Mouse (Mus musculus): ENCODE results near the gene Ctnnd2. TPM values are rescaled to one million over a fixed set of nuclear protein-coding genes. Genes with fewer than 3 reads are reported as not detected.

Ctnnd2 gene
- polyA plus RNA-seq, 1 experiment = 0.81 TPM

- no peak for DNase-seq (ENCODE audit: low read depth)
Measured at GRCm38 (mm10) chr15:30990421-30991252, 818.2 kb downstream of the Ctnnd2 start.

GRCm38 (mm10) chr15:30992357-30992756 lies 820.0 kb downstream of the Ctnnd2 start:
- no peak for DNase-seq (ENCODE audit: low read depth)

- no peak for DNase-seq (ENCODE audit: low read depth)
Measured at GRCm38 (mm10) chr15:30992901-30993300, 820.5 kb downstream of the Ctnnd2 start.

GRCm38 (mm10) chr15:30995346-30995745 lies 823.0 kb downstream of the Ctnnd2 start:
- DNase-seq (ENCODE audit: low read depth) = no peak

- DNase-seq (ENCODE audit: low read depth) = no peak
Measured at GRCm38 (mm10) chr15:31004468-31004867, 832.1 kb downstream of the Ctnnd2 start.

- no peak for DNase-seq (ENCODE audit: low read depth)
Measured at GRCm38 (mm10) chr15:31004976-31005375, 832.6 kb downstream of the Ctnnd2 start.

- no peak for DNase-seq (ENCODE audit: low read depth)
Measured at GRCm38 (mm10) chr15:31006050-31006824, 833.8 kb downstream of the Ctnnd2 start.

- no peak for DNase-seq (ENCODE audit: low read depth)
Measured at GRCm38 (mm10) chr15:31006825-31007157, 834.4 kb downstream of the Ctnnd2 start.

GRCm38 (mm10) chr15:31008594-31008993 lies 836.2 kb downstream of the Ctnnd2 start:
- DNase-seq (ENCODE audit: low read depth) = no peak

GRCm38 (mm10) chr15:31020769-31021168 lies 848.4 kb downstream of the Ctnnd2 start:
- no peak for DNase-seq (ENCODE audit: low read depth)

GRCm38 (mm10) chr15:31022012-31022411 lies 849.6 kb downstream of the Ctnnd2 start:
- DNase-seq (ENCODE audit: low read depth) = no peak

- no peak for DNase-seq (ENCODE audit: low read depth)
Measured at GRCm38 (mm10) chr15:31022497-31022896, 850.1 kb downstream of the Ctnnd2 start.

- DNase-seq (ENCODE audit: low read depth) = no peak
Measured at GRCm38 (mm10) chr15:31023766-31024165, 851.4 kb downstream of the Ctnnd2 start.

GRCm38 (mm10) chr15:31027448-31028230 lies 855.2 kb downstream of the Ctnnd2 start:
- DNase-seq (ENCODE audit: low read depth) = no peak

- DNase-seq (ENCODE audit: low read depth) = no peak
Measured at GRCm38 (mm10) chr15:31044983-31045382, 872.6 kb downstream of the Ctnnd2 start.

GRCm38 (mm10) chr15:31051496-31051895 lies 879.1 kb downstream of the Ctnnd2 start:
- DNase-seq (ENCODE audit: low read depth) = no peak

- no peak for DNase-seq (ENCODE audit: low read depth)
Measured at GRCm38 (mm10) chr15:31056145-31056544, 883.8 kb downstream of the Ctnnd2 start.

GRCm38 (mm10) chr15:31058315-31058714 lies 885.9 kb downstream of the Ctnnd2 start:
- DNase-seq (ENCODE audit: low read depth) = no peak

GRCm38 (mm10) chr15:31063734-31064133 lies 891.3 kb downstream of the Ctnnd2 start:
- no peak for DNase-seq (ENCODE audit: low read depth)

GRCm38 (mm10) chr15:31068127-31068526 lies 895.7 kb downstream of the Ctnnd2 start:
- DNase-seq (ENCODE audit: low read depth) = no peak

- DNase-seq (ENCODE audit: low read depth) = no peak
Measured at GRCm38 (mm10) chr15:31070311-31070710, 897.9 kb downstream of the Ctnnd2 start.
